Mouse (Mus musculus) layer of hippocampus, postnatal 25 days (tissue): Measurements from ENCODE around the gene Olfr463. TPM values are rescaled to one million over a fixed set of nuclear protein-coding genes. Genes with fewer than 3 reads are reported as not detected.

Source experiments
- DNase-seq, 2 experiments: peaks; one replicate each; pipeline ENCODE4 v3.0.0; 2022; ENCODE audit warnings: mixed read lengths in 2 of 2, low spot score in 1 of 2; ENCODE audit errors: extremely low spot score in 1 of 2
- total RNA-seq, 2 experiments: library from RNA; stranded (reverse); gene quantifications; 2 replicates each; pipeline ENCODE4 v1.2.3; 2021

Olfr463 gene
- not detected for total RNA-seq

DNA sequence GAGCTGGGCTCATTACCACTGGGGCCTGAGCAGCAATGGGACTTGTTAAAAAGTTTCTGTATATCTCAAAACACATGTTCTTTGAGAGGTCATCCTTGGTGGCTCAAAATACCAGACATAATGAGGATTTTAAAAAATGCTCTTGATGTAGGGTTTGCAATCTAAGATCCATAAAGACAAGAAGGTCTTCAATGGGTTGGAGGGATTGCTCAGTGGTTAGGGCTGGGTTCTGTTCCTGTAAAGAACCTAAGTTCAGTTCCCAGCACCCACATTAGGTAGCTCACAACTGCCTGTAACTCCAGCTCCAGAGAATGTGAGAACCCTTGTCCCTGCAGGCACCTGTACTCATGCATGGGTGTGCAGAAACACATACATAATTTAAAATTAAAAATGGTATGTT lies at the start of gene Olfr463:
Gene Olfr463, minus strand, starts transcription at position 101 of the 400 bp plus-strand sequence.
- no peak for DNase-seq

DNA sequence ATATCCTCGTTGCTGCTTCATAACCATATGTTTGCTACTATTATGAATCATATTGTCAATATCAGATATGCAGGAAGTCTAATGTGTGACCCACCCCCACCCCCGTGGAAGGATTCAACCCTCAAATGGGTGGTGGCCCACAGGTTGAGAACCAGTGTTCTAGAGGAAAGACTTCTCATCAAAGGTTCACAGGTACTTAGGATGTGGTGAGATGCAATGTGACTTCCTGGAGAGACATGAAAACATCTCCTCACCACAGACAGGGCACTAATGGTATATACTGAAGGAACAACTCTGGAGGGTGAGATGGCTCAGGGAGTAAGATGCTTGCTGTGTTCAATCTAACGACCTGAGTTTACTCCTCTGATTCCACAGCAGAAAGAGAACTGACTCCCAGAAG lies 38.3 kb upstream of the Olfr463 start:
- DNase-seq = no peak

DNA sequence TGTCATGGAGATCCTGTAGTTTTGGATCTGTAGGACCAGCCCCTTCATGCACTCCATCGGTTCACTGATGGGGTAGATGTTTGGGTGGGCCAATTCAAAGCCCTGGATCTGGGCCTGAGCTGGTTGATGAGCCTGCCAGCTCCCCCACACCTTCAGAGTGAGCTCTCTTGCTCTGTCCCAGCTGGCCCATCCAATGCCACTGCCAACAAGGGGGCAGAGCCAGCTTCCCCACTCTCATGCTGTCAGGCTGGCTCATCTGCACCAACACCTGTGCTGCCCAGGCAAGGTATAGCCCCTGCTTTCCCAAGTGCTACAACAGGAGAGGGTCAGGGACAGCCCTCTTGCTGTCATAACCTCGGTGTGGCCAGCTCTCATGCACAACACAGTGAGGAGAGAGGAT lies 36.5 kb upstream of the Olfr463 start:
- no peak for DNase-seq

DNA sequence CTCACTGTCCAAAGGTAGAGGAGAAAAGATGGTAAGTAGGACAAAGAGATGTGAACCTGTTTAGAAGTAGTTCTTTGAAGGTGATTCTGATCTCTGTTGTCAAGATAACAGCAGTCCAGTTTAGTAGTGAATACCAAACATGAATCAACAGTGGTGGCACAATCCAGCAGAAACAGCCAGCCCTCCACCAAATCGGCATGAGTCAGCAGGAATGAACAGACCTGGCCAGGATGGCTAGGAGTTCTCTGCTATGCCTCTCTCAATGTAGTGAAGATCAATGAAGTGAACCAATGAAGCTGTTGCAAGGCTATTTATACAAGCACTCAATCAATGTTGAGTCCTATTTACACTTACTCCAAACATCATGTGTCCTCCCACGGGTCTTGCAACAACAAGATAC lies 33.2 kb upstream of the Olfr463 start:
- no peak for DNase-seq

DNA sequence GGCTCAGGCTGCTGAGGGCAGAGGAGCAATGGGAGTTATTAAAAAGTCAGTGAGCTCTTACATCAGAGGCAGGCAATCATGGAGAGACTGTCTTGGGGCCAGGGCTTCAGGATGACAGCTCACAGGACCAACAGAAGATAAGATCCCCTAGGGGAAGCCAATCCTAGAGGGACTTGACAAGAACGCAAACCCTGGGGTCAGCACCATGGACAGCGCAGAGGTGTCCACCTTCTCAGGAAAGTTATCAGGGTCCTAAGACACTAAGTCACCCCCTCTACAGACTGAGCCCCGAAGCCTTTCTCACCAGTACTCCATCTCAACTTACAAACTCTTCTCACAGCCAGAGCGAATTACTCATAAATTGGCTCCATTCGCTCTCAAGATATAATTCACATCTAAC lies 23.8 kb upstream of the Olfr463 start, which contains the start of gene Olfr464:
Gene Olfr464, minus strand, starts transcription at position 2 of the 400 bp plus-strand sequence.
- no peak for DNase-seq

DNA sequence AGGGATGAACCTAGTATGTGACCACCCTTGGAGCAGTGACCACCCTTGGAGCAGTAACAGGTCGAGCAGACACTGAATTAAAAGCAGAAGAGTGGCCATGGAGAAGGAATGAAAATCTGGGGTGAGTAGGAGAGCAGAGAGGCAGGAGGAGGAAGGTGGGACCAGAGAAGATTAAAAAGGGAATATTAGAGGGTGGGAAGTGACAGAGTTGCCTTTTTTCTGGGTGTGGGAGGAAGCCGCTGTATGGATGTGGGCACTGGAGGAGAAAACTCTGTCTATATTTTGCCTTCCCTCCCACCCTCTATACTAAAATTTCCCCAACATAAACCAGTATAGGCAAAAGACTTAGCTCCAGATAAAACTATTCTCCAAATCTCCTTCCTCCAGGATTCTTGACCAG lies 23.1 kb upstream of the Olfr463 start:
- no peak for DNase-seq

DNA sequence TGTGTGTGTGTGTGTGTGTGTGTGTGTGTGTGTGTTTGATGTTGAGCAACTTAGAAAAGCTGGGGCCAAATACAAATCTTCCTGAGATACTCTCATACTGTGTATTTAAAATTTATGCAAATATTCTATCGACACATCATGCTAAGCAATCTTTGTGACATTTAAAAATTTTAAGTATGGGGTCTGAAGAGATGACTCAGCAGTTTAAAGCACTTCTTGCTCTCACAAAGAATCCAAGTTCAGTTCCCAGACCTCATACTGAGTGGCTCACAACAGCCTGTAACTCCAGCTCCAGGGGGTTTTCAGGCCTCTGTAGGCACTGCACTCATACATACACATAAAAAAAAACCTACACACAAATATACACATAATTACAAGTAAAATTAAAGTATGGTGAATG lies 18.8 kb upstream of the Olfr463 start:
- DNase-seq = no peak

DNA sequence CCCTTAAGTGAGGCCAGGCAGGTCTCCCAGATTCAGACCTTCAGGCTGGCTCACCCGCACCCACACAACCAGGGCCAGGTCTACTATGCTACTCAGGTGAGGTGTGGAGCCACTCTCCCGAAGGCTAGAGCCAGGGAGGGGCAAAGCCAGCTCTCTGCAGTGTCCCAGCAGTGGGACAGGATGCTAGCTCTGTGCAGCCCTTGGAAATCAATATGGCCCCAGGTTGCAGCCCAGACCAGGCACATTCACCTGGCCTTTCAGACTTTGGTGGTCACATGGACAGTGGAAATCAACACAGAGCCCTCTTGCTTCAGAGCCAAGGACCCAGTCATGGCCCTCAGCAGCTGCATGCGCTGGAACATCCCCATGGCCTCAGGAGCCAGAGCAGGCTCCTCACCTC lies 7.1 kb upstream of the Olfr463 start:
- DNase-seq = no peak

DNA sequence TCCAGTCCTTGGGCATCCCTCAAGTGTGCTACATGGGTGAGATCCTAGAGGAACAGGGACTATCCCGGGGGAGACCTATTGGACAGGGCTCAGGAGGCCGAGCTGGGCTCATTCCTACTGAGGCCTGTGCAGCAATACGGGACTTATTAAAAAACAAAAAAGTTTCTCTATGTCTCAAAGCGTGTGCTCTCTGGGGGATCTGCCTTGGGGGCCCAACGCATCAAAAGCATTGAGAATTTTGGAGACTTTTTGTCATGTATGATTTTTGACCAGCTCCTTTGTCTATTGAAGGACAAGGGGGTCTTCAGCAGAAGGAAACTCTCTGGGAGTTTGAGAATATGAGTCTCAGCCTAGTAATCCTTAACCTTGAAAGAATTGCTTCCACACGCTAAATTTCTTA lies 5.0 kb downstream of the Olfr463 start, which contains the start of gene Olfr462:
Gene Olfr462, minus strand, starts transcription at position 101 of the 400 bp plus-strand sequence.
- no peak for DNase-seq

DNA sequence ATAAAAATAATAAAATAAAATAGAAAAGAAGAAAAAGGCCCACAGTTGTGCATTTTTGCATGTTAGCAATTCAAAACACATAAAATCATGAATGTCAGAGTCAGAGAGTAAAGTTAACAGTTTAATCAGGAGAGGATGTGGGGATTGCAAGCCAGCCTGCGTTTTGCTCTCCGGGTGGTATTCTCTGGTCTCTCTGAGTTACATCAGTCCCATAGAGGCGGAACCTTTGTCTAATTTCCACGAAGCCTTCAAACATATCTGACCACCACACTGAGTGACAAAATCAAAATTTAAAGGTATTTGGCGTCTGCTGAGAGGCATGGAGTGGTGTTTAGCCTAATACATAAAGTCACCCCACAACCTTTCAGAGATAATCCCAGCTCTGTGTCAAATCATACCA lies 12.3 kb downstream of the Olfr463 start:
- no peak for DNase-seq

DNA sequence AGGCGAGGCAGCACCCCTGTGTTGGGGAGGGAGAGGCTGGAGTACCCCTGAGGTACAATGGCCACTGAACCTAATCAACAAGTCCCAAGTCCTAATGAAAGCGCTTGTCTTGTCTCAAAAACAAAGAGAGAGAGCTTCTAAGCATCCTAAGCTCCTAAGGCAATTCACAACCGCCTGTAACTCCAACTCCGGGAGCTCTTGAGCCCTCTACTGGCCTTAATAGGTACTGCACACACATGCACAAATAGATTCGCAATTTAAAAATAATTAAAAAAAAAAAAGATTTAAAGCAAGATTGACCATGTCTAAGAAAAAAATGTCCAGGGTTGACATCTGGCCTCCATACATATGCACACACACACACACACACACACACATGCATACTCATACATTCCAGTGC lies 13.7 kb downstream of the Olfr463 start:
- no peak for DNase-seq

DNA sequence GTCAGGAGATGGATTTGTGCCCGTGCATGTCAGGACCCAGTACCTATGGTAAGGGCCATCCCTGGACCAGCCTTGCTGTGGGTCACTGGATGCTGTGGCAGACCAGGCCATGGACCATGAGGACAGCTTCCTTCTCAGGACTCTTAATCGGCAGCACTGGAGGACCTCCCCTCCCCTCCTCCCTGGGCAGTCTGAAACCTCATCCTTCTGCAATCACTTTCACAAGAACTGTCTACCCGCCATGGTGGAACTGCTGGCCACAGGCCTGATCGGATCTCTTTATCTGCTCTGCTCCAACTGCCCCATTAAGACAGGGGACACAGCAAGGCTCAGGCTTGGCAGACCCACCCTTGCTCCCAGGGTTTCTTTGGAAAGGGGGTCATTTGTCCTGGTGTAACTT lies 15.5 kb downstream of the Olfr463 start:
- no peak for DNase-seq

DNA sequence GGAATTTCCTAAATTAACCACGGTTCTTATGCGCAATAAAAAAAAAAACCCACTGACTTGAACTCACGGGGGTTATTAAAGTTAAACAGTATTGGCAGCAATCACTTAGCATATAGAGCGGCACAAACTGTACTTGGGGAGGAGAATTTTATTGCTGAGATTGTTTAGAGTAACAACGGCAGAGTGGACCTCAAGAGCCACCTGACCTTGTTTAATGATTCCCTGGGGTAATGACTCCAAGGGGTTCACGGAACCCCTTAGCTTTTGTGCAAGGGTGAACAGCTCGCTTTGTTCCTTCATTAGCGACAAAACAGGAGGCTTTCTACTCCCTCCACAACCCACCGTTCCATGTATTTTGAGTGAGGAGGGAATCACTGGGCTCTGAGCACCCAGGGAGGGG lies 17.4 kb downstream of the Olfr463 start:
- no peak for DNase-seq

DNA sequence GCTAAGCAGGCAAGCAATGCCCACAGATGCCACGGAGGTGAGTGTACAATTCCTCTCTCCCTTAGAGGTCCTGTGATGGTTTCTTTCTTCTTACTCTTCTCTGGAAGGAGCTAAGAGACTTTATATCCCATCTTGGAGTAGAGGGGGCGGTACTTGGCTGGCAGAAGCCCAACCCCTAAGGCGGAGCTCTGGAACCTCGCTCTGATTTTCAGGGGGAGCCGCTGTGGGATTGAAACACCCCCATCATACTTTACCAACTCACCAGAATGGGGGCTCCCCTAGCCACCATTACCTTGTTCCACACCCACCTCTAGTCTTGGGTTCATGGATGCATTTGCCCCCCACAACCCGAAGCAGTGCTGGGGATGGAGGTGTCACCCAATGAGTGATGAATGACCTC lies 21.8 kb downstream of the Olfr463 start, which contains the start of gene Epx:
Gene Epx, minus strand, starts transcription at position 101 of the 400 bp plus-strand sequence.
- no peak for DNase-seq

DNA sequence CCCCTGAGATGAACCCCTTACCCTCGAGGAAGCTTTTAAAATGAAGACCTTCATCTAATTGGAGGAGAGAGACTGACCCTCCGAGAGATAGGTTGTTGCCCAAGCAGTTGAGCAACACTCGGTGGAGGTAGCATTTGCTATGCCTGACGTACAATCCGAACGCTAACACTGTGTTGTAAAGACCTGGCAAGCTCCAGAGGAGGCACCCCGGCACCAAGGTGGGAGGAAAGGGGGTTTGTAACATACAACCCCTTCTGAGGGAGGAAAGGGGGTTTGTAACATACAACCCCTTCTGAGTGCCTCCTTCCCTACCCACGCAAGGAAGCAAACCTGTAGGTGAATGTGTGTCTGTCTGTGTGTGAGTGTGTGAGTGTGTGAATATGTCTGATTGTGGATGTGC lies 25.4 kb downstream of the Olfr463 start:
- DNase-seq = no peak

DNA sequence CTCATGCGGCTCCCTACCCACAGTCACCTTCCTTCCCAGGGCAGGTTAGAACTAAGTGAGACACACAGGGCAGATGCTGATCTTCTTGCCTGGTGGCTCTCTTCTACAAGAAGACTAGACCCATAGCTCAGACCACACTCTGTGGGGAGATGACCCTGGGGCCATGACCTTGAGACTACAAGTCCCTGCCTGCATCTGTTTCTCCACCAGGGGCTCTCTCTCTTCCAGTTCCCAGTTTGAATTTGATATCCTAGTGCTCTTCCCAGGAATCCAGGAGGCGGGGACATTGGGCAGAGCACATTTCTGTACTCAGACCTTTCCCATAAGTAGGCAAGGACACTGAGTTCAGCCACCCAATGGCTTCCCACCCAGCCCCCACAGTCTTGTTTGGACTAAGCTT lies 27.1 kb downstream of the Olfr463 start:
- no peak for DNase-seq

DNA sequence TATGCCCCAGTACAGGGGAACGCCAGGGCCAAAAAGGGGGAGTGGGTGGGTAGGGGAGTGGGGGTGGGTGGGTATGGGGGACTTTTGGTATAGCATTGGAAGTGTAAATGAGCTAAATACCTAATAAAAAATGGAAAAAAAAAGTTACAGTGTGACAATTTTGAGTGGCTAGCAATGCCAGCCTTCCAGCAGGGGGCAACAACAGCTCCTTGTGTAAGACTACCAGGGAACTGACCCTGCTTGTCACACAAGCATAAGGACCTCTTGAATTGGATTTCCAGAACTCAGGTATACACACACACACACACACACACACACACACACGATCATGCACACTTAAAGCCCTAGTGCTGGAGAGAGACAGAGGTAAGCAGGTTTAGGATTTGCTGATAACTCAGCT lies 30.3 kb downstream of the Olfr463 start:
- peak in 1 of 2 experiments; percentile 45 for DNase-seq

DNA sequence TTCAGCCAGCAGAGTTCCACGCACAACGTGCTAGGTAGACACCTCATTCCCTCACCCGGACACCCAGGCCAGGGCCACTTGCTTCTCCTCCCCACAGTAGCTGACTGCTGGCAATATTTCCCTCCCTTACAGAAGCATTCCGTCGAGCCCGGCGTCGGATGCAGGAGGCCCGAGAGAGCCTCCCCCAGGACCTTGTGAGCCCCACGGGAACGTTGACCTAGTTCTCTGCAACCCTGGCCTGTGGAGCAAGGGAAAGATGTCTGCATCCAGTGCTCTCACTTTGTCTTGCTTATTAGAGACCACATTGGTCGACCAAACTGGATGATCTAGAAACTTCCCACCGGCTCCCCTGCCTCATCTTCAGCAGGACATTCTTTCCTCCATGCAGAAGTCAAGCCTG lies 34.4 kb downstream of the Olfr463 start:
- no peak for DNase-seq

DNA sequence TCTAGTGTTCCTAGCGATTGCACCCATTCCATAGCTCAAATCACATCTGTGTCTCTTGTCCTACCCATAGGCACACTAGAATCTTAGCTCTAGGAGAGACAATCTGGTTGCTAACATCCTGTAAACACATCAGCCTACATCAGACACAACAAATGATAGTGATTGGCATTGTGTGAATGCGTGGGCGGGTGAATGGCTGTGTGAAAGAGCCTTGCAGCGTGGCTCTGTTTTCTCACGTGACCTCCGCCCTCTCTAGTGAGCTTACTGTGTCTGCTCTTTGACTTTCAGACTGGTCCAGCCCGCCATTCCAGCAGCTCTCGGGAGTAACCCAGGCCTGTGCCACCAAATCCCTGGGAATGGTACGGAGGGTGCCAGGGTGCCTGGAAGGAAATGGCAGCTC lies 36.8 kb downstream of the Olfr463 start:
- no peak for DNase-seq

DNA sequence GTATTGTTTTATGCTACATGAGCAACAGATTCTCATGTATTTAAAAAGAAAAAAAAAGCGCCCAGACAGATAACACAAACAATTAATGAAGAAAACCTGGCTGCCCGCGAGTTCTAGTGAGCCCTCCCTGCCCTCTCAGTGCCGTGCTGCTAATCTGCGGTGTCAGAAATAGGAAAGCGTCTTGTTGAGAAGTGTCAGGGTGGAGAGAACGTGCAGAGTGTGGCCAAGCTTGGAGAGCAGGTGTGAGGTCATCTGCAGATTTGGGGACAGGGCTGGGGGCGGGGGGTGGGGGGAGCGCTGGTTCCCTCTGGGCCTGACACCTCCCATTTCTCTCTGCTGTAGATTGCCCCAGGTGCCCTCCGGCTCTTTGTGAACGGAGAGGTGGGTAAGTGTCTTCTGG lies 37.9 kb downstream of the Olfr463 start:
- no peak for DNase-seq

DNA sequence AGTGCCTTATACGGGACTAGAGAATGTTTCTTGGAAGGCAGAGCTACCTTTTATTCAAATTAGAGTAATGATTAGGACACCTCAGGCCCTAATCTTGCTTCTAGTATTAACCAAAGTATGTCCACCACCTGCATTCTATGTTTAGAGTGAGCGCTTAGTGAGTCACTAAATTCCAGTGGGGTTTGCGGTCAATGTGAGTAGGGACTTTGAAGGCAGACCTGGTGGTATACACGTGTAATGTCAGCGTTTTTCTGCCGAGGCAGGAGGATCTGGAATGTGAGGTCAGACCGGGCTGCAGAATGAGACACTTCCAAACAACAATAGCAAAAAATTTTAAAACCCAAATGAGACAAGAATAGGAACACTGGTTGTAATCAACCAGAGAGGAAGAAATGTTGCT lies 42.6 kb downstream of the Olfr463 start:
- DNase-seq = no peak

DNA sequence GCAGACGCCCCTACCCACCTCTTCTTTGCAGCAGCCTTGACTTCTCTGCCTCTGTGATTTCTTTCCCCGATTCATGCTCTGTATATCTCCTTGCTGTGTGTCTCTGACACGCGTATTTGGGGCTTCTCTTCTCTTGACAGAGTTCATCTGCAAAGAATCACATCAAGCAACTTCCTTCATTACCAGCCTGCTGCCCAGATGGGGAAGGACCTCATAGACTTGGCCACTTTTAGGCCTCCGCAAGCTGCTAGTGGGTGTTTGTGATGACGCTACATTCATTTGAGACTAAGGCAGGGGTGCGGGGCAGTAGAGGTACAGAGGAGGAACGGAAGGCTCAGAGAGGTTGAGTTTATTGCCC lies 43.6 kb downstream of the Olfr463 start:
- DNase-seq = peak; percentile 18 to 19
